Mouse (Mus musculus) G1E-ER4 (cell line): ENCODE results near the gene Anks4b. TPM values are rescaled to one million over a fixed set of nuclear protein-coding genes. Genes with fewer than 3 reads are reported as not detected.

Source experiments
- GATA1 ChIP-seq: IDR thresholded peaks from one replicate; pipeline ENCODE4 v1.8.0; 2012; ENCODE audit warnings: low read length, inconsistent platforms
- polyA plus RNA-seq: library from polyadenylated mRNA; stranded (reverse); fragments of >175 nt; gene quantifications from 2 replicates; pipeline ENCODE4 v1.2.3, GENCODE M21; 2012

Gene Anks4b
- polyA plus RNA-seq = not detected in 2 replicates

DNA sequence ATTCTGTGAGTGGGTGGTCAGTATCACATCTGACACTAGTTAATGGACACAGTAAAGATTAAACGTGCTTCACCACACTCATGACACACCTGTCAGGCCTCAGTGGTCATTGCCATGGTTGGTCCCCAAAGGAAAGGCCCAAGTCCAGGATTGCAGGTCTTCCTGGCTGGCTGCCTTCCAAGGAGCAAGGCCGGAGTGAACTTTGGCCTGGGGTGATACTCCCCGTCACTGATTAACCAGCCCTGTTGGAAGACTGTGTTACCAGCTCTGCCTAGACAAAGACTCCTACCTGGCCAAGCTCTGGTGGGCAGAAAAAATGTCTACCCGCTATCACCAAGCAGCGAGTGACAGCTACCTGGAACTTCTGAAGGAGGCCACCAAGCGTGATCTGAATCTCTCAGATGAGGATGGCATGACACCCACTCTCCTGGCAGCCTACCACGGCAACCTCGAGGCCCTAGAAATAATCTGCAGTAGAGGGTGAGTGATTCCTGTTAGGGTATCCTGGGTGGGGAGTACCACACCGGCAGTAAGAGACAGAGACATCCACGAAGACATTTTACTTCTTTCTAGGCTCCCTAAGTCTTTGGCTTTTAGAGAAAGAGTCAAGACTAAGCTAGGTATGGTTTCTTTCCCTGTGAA, at the start of gene Anks4b:
TSS of gene Anks4b (plus strand) at position 256 of the 642 bp plus-strand sequence.
- no peak for TF ChIP-seq GATA1

DNA sequence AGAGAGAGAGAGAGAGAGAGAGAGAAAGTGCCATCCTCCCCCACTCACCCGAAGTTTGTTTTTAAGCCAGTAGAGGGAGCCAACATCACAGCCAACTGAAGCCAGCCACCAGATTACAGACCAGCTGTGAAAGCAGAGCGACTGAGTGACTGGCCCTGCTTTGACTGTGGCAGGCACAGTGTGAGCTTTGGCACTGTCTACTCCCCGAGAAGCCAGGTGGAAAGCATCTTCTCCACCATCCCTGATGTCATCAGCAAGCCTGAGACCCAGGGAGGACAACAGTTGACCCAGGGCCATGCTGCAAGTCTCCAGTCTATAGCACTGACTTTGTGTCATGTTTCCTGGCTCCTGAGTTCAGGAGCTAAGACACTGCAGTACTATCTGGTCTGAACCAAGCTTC, 48.8 kb upstream of the Anks4b start:
- no peak for TF ChIP-seq GATA1

- TF ChIP-seq GATA1 = no peak
These were observed 46.5 kb upstream of the Anks4b start for GRCm38 (mm10) chr7:120126976-120127685.

GRCm38 (mm10) chr7:120127686-120128059, 46.0 kb upstream of the Anks4b start:
- TF ChIP-seq GATA1 = no peak

GRCm38 (mm10) chr7:120128951-120129350, 44.7 kb upstream of the Anks4b start:
- no peak for TF ChIP-seq GATA1

- TF ChIP-seq GATA1 = no peak
These were observed 30.9 kb upstream of the Anks4b start for GRCm38 (mm10) chr7:120142743-120143142.

GRCm38 (mm10) chr7:120145191-120145590, 28.5 kb upstream of the Anks4b start, which contains the start of gene Zp2:
TSS of gene Zp2 (minus strand) at chr7:120145291.
- TF ChIP-seq GATA1 = no peak

DNA sequence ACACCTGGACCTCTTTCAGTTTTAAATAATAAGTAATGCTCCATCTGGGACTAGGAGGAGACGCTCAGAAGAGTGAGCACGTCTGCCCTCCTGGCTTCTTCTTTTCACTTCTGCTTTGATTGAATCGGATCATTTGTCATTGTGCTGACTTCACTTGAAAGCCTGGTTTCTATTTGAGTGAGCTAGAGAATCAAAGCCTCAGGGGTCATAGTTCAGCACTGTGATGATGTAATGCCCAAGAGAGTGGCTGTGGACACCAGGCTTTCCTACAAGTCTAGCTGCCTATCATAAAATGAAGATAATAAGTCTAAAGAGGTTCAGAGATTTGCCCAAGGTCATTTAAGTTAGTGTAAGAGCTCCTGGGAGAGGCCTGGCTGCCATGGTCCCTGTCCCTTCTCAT, 23.4 kb upstream of the Anks4b start:
- no peak for TF ChIP-seq GATA1

DNA sequence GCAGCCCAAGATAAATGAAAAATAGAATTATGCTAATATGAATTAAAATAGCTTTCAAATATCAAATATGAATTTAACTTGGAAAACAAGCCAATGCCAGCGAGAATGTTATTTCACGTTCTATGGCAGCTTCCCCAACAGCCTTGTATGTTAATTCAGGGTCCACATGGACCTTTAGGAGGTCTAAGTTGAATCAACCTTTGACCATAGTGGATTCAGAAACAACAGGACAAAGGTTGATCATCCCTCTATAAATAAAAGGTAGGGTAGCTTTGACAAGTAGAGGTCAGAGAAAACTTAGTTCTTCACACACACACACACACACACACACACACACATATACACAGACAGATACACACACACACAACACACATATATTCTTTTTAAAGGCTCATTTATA, 22.8 kb upstream of the Anks4b start:
- no peak for TF ChIP-seq GATA1

GRCm38 (mm10) chr7:120156841-120157409, 16.7 kb upstream of the Anks4b start:
- TF ChIP-seq GATA1 = no peak

- TF ChIP-seq GATA1 = no peak
These were observed 16.0 kb upstream of the Anks4b start for GRCm38 (mm10) chr7:120157575-120158061.

GRCm38 (mm10) chr7:120158121-120158613, 15.5 kb upstream of the Anks4b start:
- TF ChIP-seq GATA1 = no peak

DNA sequence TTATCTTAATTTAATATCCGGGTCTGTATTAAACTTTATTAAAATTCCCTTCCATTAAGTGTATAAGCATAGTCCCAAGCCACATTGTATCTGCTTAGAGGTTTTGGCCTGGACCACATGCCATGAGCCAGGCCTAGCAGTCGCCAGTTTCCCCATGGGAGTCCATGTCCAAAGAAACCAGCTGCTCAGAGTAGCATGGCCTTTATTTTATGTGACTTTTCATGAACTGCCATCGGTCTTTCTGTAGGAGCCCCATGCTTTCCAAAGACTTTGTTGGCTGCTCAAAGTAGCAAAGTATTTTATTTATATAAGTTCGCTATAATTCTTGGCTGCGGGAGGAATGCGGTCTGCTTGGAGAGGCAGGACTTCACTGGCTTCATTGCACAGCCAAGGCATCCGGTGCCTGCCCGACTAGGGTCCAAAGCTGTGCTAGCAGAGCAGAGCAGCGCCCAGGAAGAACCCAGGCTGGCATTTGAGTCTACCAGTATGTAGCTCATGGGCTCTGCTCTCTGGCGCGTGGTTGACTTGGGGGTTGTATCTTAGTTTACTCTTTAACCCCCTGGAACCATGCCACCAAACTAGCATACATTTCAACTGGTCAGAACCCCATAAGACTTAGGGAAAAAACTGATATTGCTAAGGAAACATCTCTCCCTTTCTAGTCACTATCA, 9.9 kb upstream of the Anks4b start:
- TF ChIP-seq GATA1 = no peak

- no peak for TF ChIP-seq GATA1
These were observed 1.4 kb upstream of the Anks4b start for GRCm38 (mm10) chr7:120172188-120172700.

DNA sequence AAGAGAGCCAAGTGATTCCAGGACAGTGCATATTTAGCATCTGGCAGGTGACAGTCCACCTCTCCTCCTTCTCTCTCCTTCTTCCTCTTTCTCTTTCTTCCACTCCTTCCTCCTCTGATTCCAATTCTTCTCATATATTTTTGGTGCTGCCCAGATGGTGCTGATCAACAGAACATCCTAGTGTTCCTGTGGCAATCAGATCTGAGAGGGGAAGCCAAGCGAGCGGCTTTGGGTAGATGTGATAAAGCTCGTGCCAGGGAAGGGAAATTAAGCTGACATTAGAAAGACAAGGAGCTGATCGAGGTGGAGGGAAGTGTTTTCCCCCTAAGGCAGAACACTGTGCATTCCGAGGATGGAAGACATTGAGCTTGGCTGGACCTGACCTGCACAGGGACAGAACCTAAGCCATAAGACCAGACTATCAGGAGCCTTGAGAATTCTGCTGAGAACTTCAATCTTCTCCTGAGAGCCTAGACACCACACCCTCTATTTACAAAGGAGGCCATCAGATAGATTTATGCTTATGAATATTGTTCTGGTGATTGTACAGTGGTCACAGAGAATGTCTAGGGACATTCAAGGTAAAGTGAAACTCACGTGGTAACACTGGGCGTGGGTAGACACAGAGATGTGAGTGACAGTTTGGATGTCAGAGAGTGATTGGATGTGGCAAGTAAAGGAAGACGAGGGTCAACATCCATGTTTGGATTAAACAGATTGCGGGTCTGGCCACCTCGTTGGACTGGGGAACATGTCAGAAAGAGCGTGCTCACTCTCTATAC, 1.3 kb downstream of the Anks4b start:
- TF ChIP-seq GATA1 = no peak
